ENCODE assay signal across 27 mouse cellular contexts in genomic region chr13:52090365-52090764, GRCm38 (mm10).
DNase-seq lines count a peak whose midpoint lies in the region; ATAC-seq and TF ChIP-seq lines count a peak whose summit lies in the region.
"Had no signal": no experiment of that assay in that cellular context is flagged by ENCODE, and none has a peak within 500 bp of the region (broad histone marks: within the 10 kb centered on the region; RNA-seq: fewer than 3 reads in every experiment).

No protein-coding gene starts in this region.

- ATAC-seq in forebrain, embryonic 14.5 days, result no peak
- no peak for ATAC-seq in kidney, postnatal 0 days (replicated peaks; ENCODE audit: low FRiP score, low read depth)
- ATAC-seq in lung, postnatal 0 days, result no peak
- no peak for ATAC-seq in cerebellum, adult (ENCODE audit: insufficient number of reproducible peaks, low FRiP score, low TSS enrichment)
- ATAC-seq: midbrain, embryonic 13.5 days had no signal

- no peak overlapping the region for H3K9ac ChIP-seq in forebrain, embryonic 14.5 days (ENCODE audit: low read length)
- no peak overlapping the region for H3K9ac ChIP-seq in kidney, postnatal 0 days (ENCODE audit: low read depth, low read length)
- H3K9ac ChIP-seq in lung, postnatal 0 days (replicated peaks; ENCODE audit: low read depth), result no peak overlapping the region
- H3K9ac ChIP-seq: forebrain, embryonic 12.5 days; heart, embryonic 13.5 days; hindbrain, embryonic 15.5 days; liver, embryonic 13.5 days; lung, embryonic 15.5 days; midbrain, embryonic 13.5 days; neural tube, embryonic 15.5 days had no signal

- no peak overlapping the region for H3K27ac ChIP-seq in forebrain, embryonic 14.5 days (ENCODE audit: low read depth, low read length)
- H3K27ac ChIP-seq in forebrain, embryonic 10.5 days, result no peak overlapping the region
- H3K27ac ChIP-seq in kidney, postnatal 0 days, result no peak overlapping the region
- no peak overlapping the region for H3K27ac ChIP-seq in lung, postnatal 0 days (ENCODE audit: low read length)
- H3K27ac ChIP-seq: forebrain, embryonic 12.5 days; heart, adult 2 months; heart, embryonic 13.5 days; hindbrain, embryonic 15.5 days; liver, embryonic 13.5 days; lung, embryonic 15.5 days; midbrain, embryonic 13.5 days; neural tube, embryonic 15.5 days had no signal

- no peaks in the 10 kb centered on the region for H3K27me3 ChIP-seq in forebrain, embryonic 14.5 days (replicated peaks; ENCODE audit: control insufficient read depth, insufficient read depth, low read length)
- H3K27me3 ChIP-seq in forebrain, embryonic 10.5 days (ENCODE audit: poor library complexity, severe bottlenecking), result no peaks in the 10 kb centered on the region
- H3K27me3 ChIP-seq in kidney, postnatal 0 days (ENCODE audit: insufficient read depth, low read length), result no peaks in the 10 kb centered on the region
- no peaks in the 10 kb centered on the region for H3K27me3 ChIP-seq in lung, postnatal 0 days (replicated peaks; ENCODE audit: insufficient read depth, low read length)
- H3K27me3 ChIP-seq: forebrain, embryonic 12.5 days; heart, embryonic 13.5 days; hindbrain, embryonic 15.5 days; liver, embryonic 13.5 days; lung, embryonic 15.5 days; midbrain, embryonic 13.5 days; neural tube, embryonic 15.5 days had no signal

- H3K9me3 ChIP-seq in forebrain, embryonic 14.5 days (replicated peaks; ENCODE audit: control insufficient read depth, low read length), result no peaks in the 10 kb centered on the region; the same call in 1 of the 2 replicates
- no peaks in the 10 kb centered on the region for H3K9me3 ChIP-seq in forebrain, embryonic 10.5 days
- H3K9me3 ChIP-seq in kidney, postnatal 0 days (replicated peaks; ENCODE audit: low read length), result no peaks in the 10 kb centered on the region
- peaks cover 2% of the 10 kb centered on the region; the same call in 1 of the 2 replicates for H3K9me3 ChIP-seq in lung, postnatal 0 days (ENCODE audit: low read length)
- H3K9me3 ChIP-seq: forebrain, embryonic 12.5 days; G1E; heart, embryonic 13.5 days; hindbrain, embryonic 15.5 days; liver, embryonic 13.5 days; lung, embryonic 15.5 days; midbrain, embryonic 13.5 days; neural tube, embryonic 15.5 days had no signal

- WGBS in forebrain, embryonic 14.5 days, result 65% methylated on average over 4 of the region's 4 CpGs
- WGBS in forebrain, embryonic 10.5 days, result 78% methylated on average over 4 of the region's 4 CpGs
- 68% methylated on average over 4 of the region's 4 CpGs for WGBS in kidney, postnatal 0 days
- WGBS in lung, postnatal 0 days, result 60% methylated on average over 4 of the region's 4 CpGs
- 68% methylated on average over 4 of the region's 4 CpGs for WGBS in lung, adult 2 months

- no peak for TF ChIP-seq POLR2A in lung, adult 2 months (IDR thresholded peaks at IDR 0.05; ENCODE audit: borderline replicate concordance, extremely low read depth, low read depth, low read length)

- H3K4me1 ChIP-seq in forebrain, embryonic 14.5 days (ENCODE audit: control insufficient read depth, insufficient read depth, low read length), result no peaks in the 10 kb centered on the region
- peaks cover 9% of the 10 kb centered on the region for H3K4me1 ChIP-seq in forebrain, embryonic 10.5 days
- H3K4me1 ChIP-seq in kidney, postnatal 0 days (replicated peaks; ENCODE audit: insufficient read depth, low read length), result no peaks in the 10 kb centered on the region
- H3K4me1 ChIP-seq in lung, postnatal 0 days (ENCODE audit: insufficient read depth, low read depth, low read length), result no peaks in the 10 kb centered on the region
- H3K4me1 ChIP-seq in lung, adult 2 months (ENCODE audit: control insufficient read depth, insufficient read depth, low read length), result no peaks in the 10 kb centered on the region
- H3K4me1 ChIP-seq: hindbrain, embryonic 15.5 days; neural tube, embryonic 15.5 days had no signal

- peak; percentile 42; the same call in 1 of the 2 replicates for TF ChIP-seq CTCF in kidney, postnatal 0 days (IDR thresholded peaks at IDR 0.05; ENCODE audit: low read depth)
- TF ChIP-seq CTCF in lung, postnatal 0 days (IDR thresholded peaks at IDR 0.05), result peak; percentile 25
- no peak for TF ChIP-seq CTCF in lung, adult 2 months (IDR thresholded peaks at IDR 0.05; ENCODE audit: insufficient read depth, low read length)

- no peaks in the 10 kb centered on the region for H3K36me3 ChIP-seq in forebrain, embryonic 14.5 days (ENCODE audit: control insufficient read depth, insufficient read depth, low read length)
- H3K36me3 ChIP-seq in forebrain, embryonic 10.5 days (replicated peaks), result no peaks in the 10 kb centered on the region
- H3K36me3 ChIP-seq in kidney, postnatal 0 days (ENCODE audit: insufficient read depth, low read length), result no peaks in the 10 kb centered on the region
- no peaks in the 10 kb centered on the region for H3K36me3 ChIP-seq in lung, postnatal 0 days (ENCODE audit: insufficient read depth, low read length)
- H3K36me3 ChIP-seq: forebrain, embryonic 12.5 days; G1E; heart, embryonic 13.5 days; hindbrain, embryonic 15.5 days; liver, embryonic 13.5 days; lung, embryonic 15.5 days; midbrain, embryonic 13.5 days; neural tube, embryonic 15.5 days had no signal

- no peak for TF ChIP-seq EP300 in lung, postnatal 0 days (IDR thresholded peaks at IDR 0.05)

- no peak overlapping the region for H3K4me3 ChIP-seq in forebrain, embryonic 14.5 days (ENCODE audit: low read depth, low read length)
- no peak overlapping the region for H3K4me3 ChIP-seq in forebrain, embryonic 10.5 days
- no peak overlapping the region for H3K4me3 ChIP-seq in kidney, postnatal 0 days (replicated peaks; ENCODE audit: low read depth, low read length)
- H3K4me3 ChIP-seq in lung, postnatal 0 days (ENCODE audit: low read depth, low read length), result no peak overlapping the region
- no peak overlapping the region for H3K4me3 ChIP-seq in lung, adult 2 months (replicated peaks; ENCODE audit: extremely low read depth, low read depth, low read length)
- H3K4me3 ChIP-seq: erythroblast, embryonic 14.5 days; forebrain, embryonic 12.5 days; heart, adult 2 months; heart, embryonic 13.5 days; hindbrain, embryonic 15.5 days; liver, embryonic 13.5 days; lung, embryonic 15.5 days; midbrain, embryonic 13.5 days; neural tube, embryonic 15.5 days had no signal

- DNase-seq in forebrain, embryonic 14.5 days (ENCODE audit: low spot score), result peak; percentile 27
- DNase-seq in forebrain, embryonic 10.5 days (ENCODE audit: extremely low spot score, low spot score), result no peak
- DNase-seq in kidney, postnatal 0 days (ENCODE audit: low spot score), result no peak
- DNase-seq in kidney, postnatal 10 days, result no peak
- DNase-seq in lung, postnatal 0 days (ENCODE audit: low spot score), result no peak
- DNase-seq in lung, adult 2 months, result no peak
- DNase-seq: adrenal gland, adult 8-10 months; cerebellum, adult 11-12 months; cerebellum, adult 9-11 months; heart, adult 2 months; heart, postnatal 10 days; kidney, adult 8-10 months; kidney, postnatal 14 days; left cerebral cortex, postnatal 4 days; liver, embryonic 13.5 days; lung, postnatal 4 days; retina, postnatal 1 day; right cerebral cortex, postnatal 14 days had no signal

- no peak overlapping the region for H3K4me2 ChIP-seq in forebrain, embryonic 14.5 days (ENCODE audit: low read length)
- no peak overlapping the region for H3K4me2 ChIP-seq in kidney, postnatal 0 days (ENCODE audit: low read length)
- H3K4me2 ChIP-seq in lung, postnatal 0 days (replicated peaks; ENCODE audit: low read depth, low read length), result no peak overlapping the region
- H3K4me2 ChIP-seq: forebrain, embryonic 12.5 days; heart, embryonic 13.5 days; hindbrain, embryonic 15.5 days; liver, embryonic 13.5 days; lung, embryonic 15.5 days; midbrain, embryonic 13.5 days; neural tube, embryonic 15.5 days had no signal
